Mouse (Mus musculus) G1E (cell line): ENCODE data around the gene Gm45837.

Experiments
- CTCF ChIP-seq: IDR thresholded peaks from 2 replicates; pipeline ENCODE4 v1.5.1; 2012; ENCODE audit warnings: low read depth, low read length, inconsistent platforms, mixed read lengths
- GATA1 ChIP-seq: IDR thresholded peaks from 2 replicates; pipeline ENCODE4 v1.6.1; 2012; ENCODE audit warnings: borderline replicate concordance, low read length, inconsistent platforms, mixed read lengths
- TAL1 ChIP-seq: conservative IDR thresholded peaks from 2 replicates; pipeline ENCODE4 v1.6.1; 2012; ENCODE audit warnings: low read depth, low read length, inconsistent platforms, mixed read lengths

DNA sequence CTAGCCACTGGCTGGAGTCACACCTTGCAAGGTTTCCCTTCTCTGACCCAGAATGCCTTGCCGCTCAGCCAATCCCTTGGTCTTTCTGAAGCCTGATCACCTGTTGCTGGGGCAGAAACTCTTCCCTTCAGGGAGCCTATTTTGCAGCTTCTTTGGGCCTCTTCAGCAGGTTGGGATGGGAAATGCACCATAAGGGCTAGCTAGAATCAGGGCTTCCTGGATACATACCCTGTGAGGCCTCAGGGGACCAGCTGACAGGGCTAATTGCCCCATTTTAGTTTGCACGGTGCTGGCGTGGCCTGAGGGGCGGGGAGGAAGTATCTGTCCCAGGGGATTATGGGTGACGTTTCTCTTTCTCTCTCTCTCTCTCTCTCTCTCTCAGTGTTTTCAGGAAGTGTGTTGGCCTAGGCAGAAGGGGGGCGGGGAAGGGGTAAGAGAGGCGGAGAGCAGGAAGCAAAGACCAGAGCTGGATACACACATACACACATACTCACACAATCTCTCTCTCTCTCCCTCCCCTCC lies 32.9 kb upstream of the Gm45837 start:
- TF ChIP-seq CTCF (no peak), GATA1 (no peak), TAL1 (no peak)
